Mouse (Mus musculus) C2C12 (cell line): Measurements from ENCODE around the gene Pam.

Experiments used
- CEBPB ChIP-seq: IDR thresholded peaks from one replicate; pipeline ENCODE4 v1.6.1; 2011; ENCODE audit warnings: low read depth, mild to moderate bottlenecking, control low read depth, moderate library complexity
- CTCF ChIP-seq: IDR thresholded peaks from one replicate; pipeline ENCODE4 v1.5.1; 2011; ENCODE audit not compliant: control insufficient read depth, insufficient read depth, insufficient read length
- FOSL1 ChIP-seq: IDR thresholded peaks from one replicate; pipeline ENCODE4 v1.8.0; 2011; ENCODE audit warnings: mild to moderate bottlenecking, low read length; ENCODE audit not compliant: poor library complexity, insufficient read depth, severe bottlenecking
- MAX ChIP-seq: IDR thresholded peaks from one replicate; pipeline ENCODE4 v1.6.1; 2011; ENCODE audit warnings: mild to moderate bottlenecking, control low read depth
- MYOD1 ChIP-seq: IDR thresholded peaks from one replicate; pipeline ENCODE4 v1.6.1; 2011; ENCODE audit warnings: low read depth; ENCODE audit not compliant: control insufficient read depth, insufficient read length
- MYOG ChIP-seq: IDR thresholded peaks from one replicate; pipeline ENCODE4 v1.6.1; 2011; ENCODE audit not compliant: control insufficient read depth, insufficient read length; ENCODE audit errors: extremely low read depth
- USF1 ChIP-seq: IDR thresholded peaks from one replicate; pipeline ENCODE4 v1.6.1; 2011; ENCODE audit warnings: low read depth, mild to moderate bottlenecking, control low read depth, moderate library complexity

DNA sequence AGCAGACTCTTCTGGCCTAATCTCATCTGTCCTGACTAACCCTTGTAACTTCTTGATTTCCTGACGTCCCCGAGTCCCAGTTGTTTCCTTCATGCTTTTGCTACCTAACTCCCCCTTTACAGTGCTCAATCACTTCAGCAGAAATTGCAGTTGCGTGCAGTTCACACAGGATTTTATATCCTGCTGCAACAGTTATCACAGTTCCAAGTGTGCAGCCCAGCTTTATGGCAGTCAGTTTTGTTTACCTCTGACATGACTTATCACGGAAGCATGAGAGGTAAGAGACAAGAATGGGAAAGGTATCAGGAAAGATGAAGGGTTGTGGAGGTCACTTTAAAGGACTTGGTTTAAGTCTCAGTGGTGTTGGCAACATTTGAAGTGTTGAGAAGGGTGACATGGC, 125.7 kb downstream of the Pam start:
- TF ChIP-seq CEBPB, result no peak
- TF ChIP-seq CTCF, result no peak
- TF ChIP-seq MYOG, result no peak
- TF ChIP-seq MAX, result no peak
- no peak for TF ChIP-seq USF1
- no peak for TF ChIP-seq MYOD1
- no peak for TF ChIP-seq FOSL1
